22 mouse cellular contexts compared by ENCODE assay signal in the genomic region with DNA sequence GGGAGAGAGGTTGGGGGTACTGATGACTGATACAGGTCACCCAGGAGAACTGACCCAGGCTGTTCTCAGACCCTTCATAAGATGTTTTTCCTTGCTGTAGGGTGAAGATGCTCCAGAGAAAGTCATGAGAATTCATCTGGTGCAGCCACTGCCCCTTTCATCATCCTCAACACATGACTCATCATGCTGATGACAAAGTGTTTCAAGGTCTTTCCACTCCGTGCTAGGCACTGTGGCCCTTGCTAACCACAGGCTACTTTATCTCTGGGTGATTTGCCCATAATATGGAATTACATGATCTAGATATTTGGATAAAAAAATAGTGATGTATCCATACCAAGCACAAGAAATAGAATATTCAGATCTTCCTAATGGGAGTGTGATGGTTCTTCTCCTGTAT.
DNase-seq lines count a peak whose midpoint lies in the region; ATAC-seq lines count a peak whose summit lies in the region.
"Had no signal": no experiment of that assay in that cellular context is flagged by ENCODE, and none has a peak within 500 bp of the region (broad histone marks: within the 10 kb centered on the region; RNA-seq: fewer than 3 reads in every experiment).

No protein-coding gene starts in this region.

- H3K4me1 ChIP-seq in forebrain, embryonic 11.5 days (replicated peaks; ENCODE audit: control insufficient read depth, insufficient read depth, low read length), result no peaks in the 10 kb centered on the region
- H3K4me1 ChIP-seq: embryonic facial prominence, embryonic 13.5 days; embryonic facial prominence, embryonic 15.5 days; forebrain, embryonic 10.5 days; forebrain, embryonic 13.5 days; forebrain, embryonic 15.5 days had no signal

- intact Hi-C loops in left cerebral cortex, postnatal 10 days (cut with DNase I), result no loop called here

- H3K9me3 ChIP-seq in forebrain, embryonic 11.5 days (ENCODE audit: control insufficient read depth, low read length), result peaks cover 50% of the 10 kb centered on the region

- no peak for ATAC-seq in forebrain, embryonic 11.5 days (replicated peaks; ENCODE audit: low FRiP score)
- ATAC-seq: forebrain, embryonic 13.5 days; forebrain, embryonic 15.5 days; forebrain, postnatal 0 days had no signal

- no peak overlapping the region for H3K4me3 ChIP-seq in forebrain, embryonic 11.5 days (ENCODE audit: low read depth, low read length)
- H3K4me3 ChIP-seq: embryonic facial prominence, embryonic 13.5 days; embryonic facial prominence, embryonic 15.5 days; erythroblast, embryonic 14.5 days; forebrain, embryonic 10.5 days; forebrain, embryonic 13.5 days; forebrain, embryonic 15.5 days had no signal

- DNase-seq in adrenal gland, adult 2 months, result peak; percentile 63
- DNase-seq in adrenal gland, postnatal 4 days (ENCODE audit: low spot score in 2 of 2), result no peak
- peak; percentile 67 for DNase-seq in 416B (ENCODE audit: low read depth)
- DNase-seq in adrenal gland, postnatal 14 days, result peak; percentile 5
- peak; percentile 15 to 19 for DNase-seq in adrenal gland, postnatal 36 days
- DNase-seq in ovary, postnatal 14 days (ENCODE audit: low spot score), result no peak
- no peak for DNase-seq in left cerebral cortex, postnatal 10 days (ENCODE audit: extremely low spot score in 1 of 2, low spot score in 2 of 2)
- DNase-seq in forebrain, embryonic 11.5 days (ENCODE audit: low spot score), result no peak
- DNase-seq: cerebellum, adult 11 months; cerebellum, adult 18-20 months; cerebellum, adult 8-10 months; cerebellum, adult 9-11 months; cerebellum, postnatal 14 days; cerebellum, postnatal 36 days; embryo, embryonic 11 days; forebrain, postnatal 0 days had no signal

- WGBS in forebrain, embryonic 11.5 days, result 74% methylated on average over 1 of the region's 1 CpGs

- H3K4me2 ChIP-seq in forebrain, embryonic 11.5 days (ENCODE audit: low read depth, low read length, severe bottlenecking), result no peak overlapping the region
- H3K4me2 ChIP-seq: embryonic facial prominence, embryonic 13.5 days; embryonic facial prominence, embryonic 15.5 days; forebrain, embryonic 13.5 days; forebrain, embryonic 15.5 days had no signal

- no peak overlapping the region for H3K9ac ChIP-seq in forebrain, embryonic 11.5 days (ENCODE audit: low read length)
- H3K9ac ChIP-seq: embryonic facial prominence, embryonic 13.5 days; embryonic facial prominence, embryonic 15.5 days; forebrain, embryonic 13.5 days; forebrain, embryonic 15.5 days; forebrain, postnatal 0 days had no signal

- H3K27ac ChIP-seq in forebrain, embryonic 11.5 days (ENCODE audit: low read depth, low read length), result no peak overlapping the region
- H3K27ac ChIP-seq: embryonic facial prominence, embryonic 13.5 days; embryonic facial prominence, embryonic 15.5 days; forebrain, embryonic 10.5 days; forebrain, embryonic 13.5 days; forebrain, embryonic 15.5 days had no signal

- no peaks in the 10 kb centered on the region for H3K36me3 ChIP-seq in forebrain, embryonic 11.5 days (ENCODE audit: control insufficient read depth, insufficient read depth, low read length)
- H3K36me3 ChIP-seq: embryonic facial prominence, embryonic 13.5 days; embryonic facial prominence, embryonic 15.5 days; forebrain, embryonic 10.5 days; forebrain, embryonic 15.5 days had no signal

- H3K27me3 ChIP-seq in forebrain, embryonic 11.5 days (ENCODE audit: control insufficient read depth, insufficient read depth, low read length), result no peaks in the 10 kb centered on the region
- H3K27me3 ChIP-seq: embryonic facial prominence, embryonic 13.5 days; embryonic facial prominence, embryonic 15.5 days; forebrain, embryonic 13.5 days; forebrain, embryonic 15.5 days had no signal

Comparison
In these comparisons a context has a peak if more than half of its experiments do, and no peak if none do; other contexts are left out.
1. DNase-seq: peak in adrenal gland, adult 2 months (single experiment), 416B (single experiment), adrenal gland, postnatal 14 days (single experiment) and adrenal gland, postnatal 36 days (2 of 2); none in adrenal gland, postnatal 4 days (0 of 2), ovary, postnatal 14 days (single experiment), left cerebral cortex, postnatal 10 days (0 of 2) and forebrain, embryonic 11.5 days (single experiment).